Mouse (Mus musculus) right cerebral cortex, postnatal 4 days (tissue): ENCODE data around the gene Siglecg.

Experiments used
- DNase-seq: peaks from one replicate; pipeline ENCODE4 v3.0.0-alpha.2; 2022

The Siglecg gene

GRCm38 (mm10) chr7:43443126-43443916 is 35.3 kb downstream of the Siglecg start:
- DNase-seq = peak; percentile 66

- peak; percentile 87 for DNase-seq
These were observed 35.9 kb downstream of the Siglecg start, which contains the start of the genes Etfb and Gm45233 for GRCm38 (mm10) chr7:43443917-43444293. Etfb (plus strand) TSS chr7:43444083. Gm45233 (plus strand) TSS chr7:43444128.

DNA sequence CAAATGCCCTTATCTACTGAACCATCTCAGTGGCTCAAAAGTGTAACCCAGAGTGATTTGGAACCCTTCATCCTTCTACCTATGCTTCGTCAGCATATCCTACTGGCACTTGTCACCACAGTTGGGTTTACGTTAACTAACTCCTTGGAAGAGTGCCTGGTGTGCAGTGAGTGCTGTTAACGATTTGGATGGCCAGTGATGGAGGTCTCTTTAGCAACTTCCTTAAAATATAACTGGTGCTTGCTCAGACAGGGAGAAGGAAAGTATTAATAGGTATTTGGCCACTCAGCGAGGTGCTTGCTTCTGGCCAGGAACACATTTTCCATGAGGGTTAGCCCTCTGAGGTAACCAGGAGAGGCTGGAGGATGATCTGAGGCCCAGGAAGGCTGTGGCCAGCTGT is 39.8 kb downstream of the Siglecg start:
- no peak for DNase-seq

GRCm38 (mm10) chr7:43448246-43448645 is 40.2 kb downstream of the Siglecg start:
- no peak for DNase-seq

- no peak for DNase-seq
These were observed 41.8 kb downstream of the Siglecg start for GRCm38 (mm10) chr7:43449811-43450210.

GRCm38 (mm10) chr7:43451726-43452125 is 43.7 kb downstream of the Siglecg start:
- DNase-seq = no peak

GRCm38 (mm10) chr7:43452609-43453008 is 44.6 kb downstream of the Siglecg start:
- DNase-seq = no peak

DNA sequence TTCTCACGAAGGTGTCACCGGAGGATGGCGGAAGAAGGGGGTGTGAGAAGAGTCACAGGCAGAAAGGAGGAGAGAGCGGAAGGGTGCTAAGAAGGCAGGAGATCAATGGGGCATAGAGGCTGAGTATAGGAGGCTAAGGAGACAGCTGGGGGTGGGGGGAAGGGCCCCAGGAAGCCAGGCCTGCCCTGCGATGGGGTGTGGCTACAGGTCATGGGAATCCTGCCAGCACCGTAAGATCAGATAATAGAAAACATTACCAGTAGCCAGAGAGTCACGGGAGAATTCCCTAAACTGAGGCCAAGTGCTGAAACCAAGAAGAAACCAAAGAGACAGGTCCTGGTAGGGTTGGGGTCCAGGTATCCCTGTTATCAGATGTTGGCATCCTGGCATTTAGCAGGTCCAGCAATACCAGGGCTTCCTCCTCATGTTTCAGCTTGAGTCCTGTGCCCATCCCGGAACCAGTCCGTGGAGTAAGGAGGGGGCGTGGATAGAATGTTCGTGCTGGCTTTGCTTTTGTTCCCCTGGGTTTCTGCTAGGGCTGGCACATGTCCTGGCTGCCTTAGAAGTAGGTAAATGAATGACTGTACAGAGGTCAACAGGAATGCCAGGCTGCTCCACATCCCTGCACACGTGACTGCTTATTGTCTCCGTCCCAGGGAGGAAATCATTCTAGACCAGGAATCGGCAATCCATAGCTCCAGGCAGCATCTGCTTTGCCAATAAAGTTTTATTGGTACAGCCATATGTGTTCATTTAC is 45.8 kb downstream of the Siglecg start:
- no peak for DNase-seq

- DNase-seq = no peak
These were observed 46.4 kb downstream of the Siglecg start for GRCm38 (mm10) chr7:43454371-43454770.

DNA sequence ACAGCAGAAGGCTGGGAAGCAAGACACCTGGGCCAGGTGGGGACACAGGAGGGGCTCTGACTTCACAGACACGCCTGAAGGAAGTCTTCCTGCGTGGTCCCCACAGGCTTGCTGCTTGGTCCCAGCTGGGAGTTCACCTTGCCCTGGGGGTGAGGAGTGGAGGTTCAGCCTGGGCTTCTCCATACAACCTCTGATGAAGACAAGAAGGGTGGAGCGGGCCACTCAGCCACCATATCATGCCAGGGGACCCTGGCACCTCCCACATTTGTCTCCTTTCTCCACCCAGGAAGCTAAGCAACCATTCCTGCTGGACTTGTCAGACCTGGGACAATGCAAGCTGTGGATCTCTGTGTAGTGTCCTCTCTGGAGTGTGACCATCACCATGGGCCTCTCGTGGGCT is 54.8 kb downstream of the Siglecg start, which contains the start of gene Vsig10l:
Gene Vsig10l (plus strand): TSS at position 301 of the 400 bp plus-strand sequence.
- no peak for DNase-seq

- DNase-seq = no peak
These were observed 56.0 kb downstream of the Siglecg start for GRCm38 (mm10) chr7:43463976-43464375.

GRCm38 (mm10) chr7:43464864-43465343 is 56.9 kb downstream of the Siglecg start:
- no peak for DNase-seq

DNA sequence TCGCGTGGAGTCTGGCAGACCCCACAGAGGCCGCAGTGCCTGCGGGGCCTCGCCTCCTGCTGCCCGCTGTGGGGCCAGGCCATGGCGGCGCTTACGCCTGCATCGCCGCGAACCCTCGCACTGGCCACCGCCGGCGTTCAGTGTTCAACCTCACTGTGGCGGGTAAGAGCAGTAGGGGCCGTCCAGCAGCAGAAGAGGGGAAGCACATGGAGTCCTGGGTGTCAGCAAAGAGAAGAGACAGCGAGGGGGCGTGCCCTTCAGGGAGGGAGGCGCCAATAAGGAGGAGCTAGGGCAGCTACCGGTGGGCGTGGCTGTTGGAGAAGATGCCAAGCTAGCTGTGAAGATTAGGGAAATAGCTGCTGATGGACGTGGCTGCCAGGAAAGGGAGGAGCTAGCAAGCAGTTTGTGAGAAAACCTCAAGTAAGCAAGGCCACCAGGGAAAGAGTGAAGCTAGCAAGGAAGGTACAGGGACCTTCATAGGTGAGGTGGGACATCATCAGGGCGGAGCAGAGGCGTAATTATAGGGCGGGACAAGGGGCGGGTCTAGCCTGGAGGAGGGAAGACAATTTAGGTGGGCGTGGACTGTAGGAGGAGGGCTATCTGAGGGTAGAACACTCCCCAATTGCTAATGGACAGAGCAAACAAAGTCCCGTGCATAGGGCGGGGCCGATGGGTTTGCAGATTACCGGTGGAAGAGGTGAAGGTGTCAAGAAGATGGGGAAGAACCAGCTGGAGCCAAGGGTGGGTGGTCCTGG is 57.5 kb downstream of the Siglecg start:
- peak; percentile 76 for DNase-seq

GRCm38 (mm10) chr7:43466099-43466694 is 58.2 kb downstream of the Siglecg start:
- peak; percentile 88 for DNase-seq
